In the genomic region with DNA sequence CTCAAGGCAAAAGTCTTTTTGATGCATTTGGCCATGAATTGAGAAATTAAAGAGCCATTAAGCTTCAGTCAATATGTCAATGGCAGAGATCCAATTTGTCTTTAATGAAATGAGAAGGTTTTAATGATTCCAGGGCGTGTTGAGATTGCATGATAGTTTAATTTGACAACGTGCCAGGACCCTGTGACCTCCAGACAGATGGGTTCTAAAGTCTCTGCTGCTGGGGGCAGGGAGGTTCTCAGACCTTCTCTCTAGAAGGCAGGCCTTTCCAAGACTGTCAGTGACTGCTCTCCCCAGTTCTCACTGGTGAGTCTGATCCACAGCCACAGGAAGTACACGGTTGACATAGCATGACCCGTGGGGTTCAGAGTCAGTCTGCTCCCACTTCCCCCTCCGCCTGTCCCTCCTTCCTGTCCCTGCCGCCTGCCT, we compare ENCODE assay signal across 10 mouse cellular contexts.
DNase-seq lines count a peak whose midpoint lies in the region; ATAC-seq and TF ChIP-seq lines count a peak whose summit lies in the region.
"Had no signal": no experiment of that assay in that cellular context is flagged by ENCODE, and none has a peak within 500 bp of the region (broad histone marks: within the 10 kb centered on the region; RNA-seq: fewer than 3 reads in every experiment).

No protein-coding gene starts in this region.

- no peaks in the 10 kb centered on the region for H3K36me3 ChIP-seq in liver, adult 2 months (ENCODE audit: control insufficient read depth, insufficient read depth, low read length)
- no peaks in the 10 kb centered on the region for H3K36me3 ChIP-seq in midbrain, embryonic 15.5 days (replicated peaks)

- no peak overlapping the region for H3K4me3 ChIP-seq in liver, adult 2 months (ENCODE audit: insufficient read depth, low read depth, low read length)
- no peak overlapping the region for H3K4me3 ChIP-seq in midbrain, embryonic 15.5 days

- H3K27me3 ChIP-seq in liver, adult 2 months (ENCODE audit: control insufficient read depth, insufficient read depth, low read length) = no peaks in the 10 kb centered on the region
- H3K27me3 ChIP-seq in midbrain, embryonic 15.5 days (replicated peaks) = no peaks in the 10 kb centered on the region

- H3K4me2 ChIP-seq in midbrain, embryonic 15.5 days = no peak overlapping the region

- no peaks in the 10 kb centered on the region for H3K9me3 ChIP-seq in midbrain, embryonic 15.5 days

- no peak for TF ChIP-seq CTCF in liver, adult 2 months (IDR thresholded peaks at IDR 0.05; ENCODE audit: low read depth, low read length)

- no peaks in the 10 kb centered on the region for H3K4me1 ChIP-seq in liver, adult 2 months (ENCODE audit: control insufficient read depth, insufficient read depth, low read length)
- peaks cover 40% of the 10 kb centered on the region for H3K4me1 ChIP-seq in midbrain, embryonic 15.5 days

- no peak for TF ChIP-seq POLR2A in liver, adult 2 months (IDR thresholded peaks at IDR 0.05; ENCODE audit: extremely low read depth, insufficient read depth, low read length)

- ATAC-seq in megakaryocyte progenitor cell, adult 5-6 weeks (replicated peaks; ENCODE audit: poor library complexity) = peak; percentile 68
- no peak for ATAC-seq in midbrain, embryonic 15.5 days (replicated peaks)

- no peak overlapping the region for H3K27ac ChIP-seq in liver, adult 2 months (replicated peaks; ENCODE audit: insufficient read depth, low read depth, low read length)
- H3K27ac ChIP-seq in midbrain, embryonic 15.5 days = no peak overlapping the region

- H3K79me2 ChIP-seq in liver, adult 2 months (ENCODE audit: control insufficient read depth, insufficient read depth, low read length) = no peaks in the 10 kb centered on the region

- WGBS in liver, adult 2 months = 37% methylated on average over 6 of the region's 6 CpGs
- WGBS in midbrain, embryonic 15.5 days = 85% methylated on average over 6 of the region's 6 CpGs

- peak; percentile 38 to 47 for DNase-seq in cerebellum, postnatal 10 days
- no peak for DNase-seq in cerebellum, adult 18-20 months
- DNase-seq in liver, adult 2 months (ENCODE audit: extremely low read depth, low read depth, low spot score) = peak; percentile 67
- no peak for DNase-seq in liver
- DNase-seq in kidney, adult 9 months = peak; percentile 56
- DNase-seq in urinary bladder, postnatal 4 days (ENCODE audit: low spot score in 2 of 2) = no peak
- DNase-seq: midbrain, embryonic 14.5 days; right cerebral cortex, postnatal 25 days had no signal

- H3K9ac ChIP-seq in liver, adult 2 months (ENCODE audit: low read depth, low read length) = no peak overlapping the region
- H3K9ac ChIP-seq in midbrain, embryonic 15.5 days = no peak overlapping the region

Comparison
In these comparisons a context has a peak if more than half of its experiments do, and no peak if none do; other contexts are left out.
1. DNase-seq: peak in cerebellum, postnatal 10 days (2 of 2), liver, adult 2 months (single experiment) and kidney, adult 9 months (single experiment); none in cerebellum, adult 18-20 months (0 of 2), liver (single experiment) and urinary bladder, postnatal 4 days (0 of 2).